9 mouse cellular contexts compared by ENCODE assay signal in the genomic region with DNA sequence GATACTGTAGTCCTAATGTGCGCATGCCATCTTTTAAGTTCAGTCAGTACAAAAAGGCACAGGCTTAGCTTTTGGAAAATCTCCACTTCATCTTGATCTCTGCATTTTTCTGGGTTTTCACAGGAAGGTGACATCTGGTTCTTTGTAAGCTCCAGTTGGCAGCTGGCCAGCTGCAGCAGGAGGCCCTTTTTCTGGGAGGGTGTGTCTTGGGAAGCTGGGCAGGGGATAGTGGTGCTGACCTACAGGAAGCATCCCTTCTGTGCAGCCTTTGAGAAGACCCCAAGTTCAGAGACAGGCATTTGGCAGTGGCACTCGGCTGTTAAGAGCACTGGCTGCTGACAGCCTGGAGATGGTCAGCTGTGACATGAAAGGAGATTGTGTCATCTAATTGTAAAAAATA. TPM values are rescaled to one million over a fixed set of nuclear protein-coding genes. Genes with fewer than 3 reads are reported as not detected.
DNase-seq lines count a peak whose midpoint lies in the region; ATAC-seq lines count a peak whose summit lies in the region.
"Had no signal": no experiment of that assay in that cellular context is flagged by ENCODE, and none has a peak within 500 bp of the region (broad histone marks: within the 10 kb centered on the region; RNA-seq: fewer than 3 reads in every experiment).

No protein-coding gene starts in this region.

- H3K27ac ChIP-seq in kidney, embryonic 15.5 days, result 0 out of 2 replicates have a peak overlapping the region, but pooled peaks have one; percentile 13
- H3K27ac ChIP-seq in kidney, embryonic 14.5 days (ENCODE audit: low read depth, low read length), result no peak overlapping the region
- peak overlapping the region; percentile 54; the same call in 1 of the 2 replicates for H3K27ac ChIP-seq in hindbrain, embryonic 16.5 days (ENCODE audit: low read depth, low read length)

- DNase-seq in MN1 (ENCODE audit: low spot score), result peak; percentile 63
- peak; percentile 71 for DNase-seq in adipocyte (ENCODE audit: low spot score)
- DNase-seq in left cerebral cortex, postnatal 36 days (ENCODE audit: low spot score in 2 of 2), result no peak
- no peak for DNase-seq in gastrocnemius, postnatal 10 days
- no peak for DNase-seq in gastrocnemius, postnatal 25 days

- peaks cover 5% of the 10 kb centered on the region; the same call in 1 of the 2 replicates for H3K27me3 ChIP-seq in kidney, embryonic 15.5 days
- H3K27me3 ChIP-seq in kidney, embryonic 14.5 days (ENCODE audit: control insufficient read depth, insufficient read depth, low read length), result no peaks in the 10 kb centered on the region
- no peaks in the 10 kb centered on the region for H3K27me3 ChIP-seq in hindbrain, embryonic 16.5 days (replicated peaks; ENCODE audit: control insufficient read depth, insufficient read depth, low read length)

- 46% methylated on average over 2 of the region's 2 CpGs for WGBS in kidney, embryonic 15.5 days
- WGBS in kidney, embryonic 14.5 days, result 51% methylated on average over 2 of the region's 2 CpGs
- 42% methylated on average over 2 of the region's 2 CpGs for WGBS in hindbrain, embryonic 16.5 days

- ATAC-seq in kidney, embryonic 15.5 days (replicated peaks; ENCODE audit: low FRiP score), result no peak
- no peak for ATAC-seq in kidney, embryonic 14.5 days (ENCODE audit: low FRiP score, low TSS enrichment)
- ATAC-seq in hindbrain, embryonic 16.5 days, result 0 out of 2 replicates have a peak, but pooled peaks have one; percentile 45

- H3K36me3 ChIP-seq in kidney, embryonic 15.5 days, result no peaks in the 10 kb centered on the region
- H3K36me3 ChIP-seq in kidney, embryonic 14.5 days (ENCODE audit: control insufficient read depth, insufficient read depth, low read length), result no peaks in the 10 kb centered on the region
- H3K36me3 ChIP-seq in hindbrain, embryonic 16.5 days (ENCODE audit: control insufficient read depth, insufficient read depth, low read length), result no peaks in the 10 kb centered on the region
- H3K36me3 ChIP-seq: heart, embryonic 12.5 days had no signal

- peaks cover 20% of the 10 kb centered on the region for H3K4me1 ChIP-seq in kidney, embryonic 15.5 days
- H3K4me1 ChIP-seq in kidney, embryonic 14.5 days (ENCODE audit: control insufficient read depth, insufficient read depth, low read length), result peaks cover 4% of the 10 kb centered on the region
- peaks cover 10% of the 10 kb centered on the region for H3K4me1 ChIP-seq in hindbrain, embryonic 16.5 days (ENCODE audit: control insufficient read depth, insufficient read depth, low read depth, low read length)

- no peak overlapping the region for H3K4me3 ChIP-seq in kidney, embryonic 15.5 days (replicated peaks)
- H3K4me3 ChIP-seq in kidney, embryonic 14.5 days (ENCODE audit: low read length), result no peak overlapping the region
- no peak overlapping the region for H3K4me3 ChIP-seq in hindbrain, embryonic 16.5 days (ENCODE audit: low read length)
- H3K4me3 ChIP-seq: heart, embryonic 12.5 days had no signal

- H3K9me3 ChIP-seq in kidney, embryonic 15.5 days (replicated peaks), result no peaks in the 10 kb centered on the region
- no peaks in the 10 kb centered on the region for H3K9me3 ChIP-seq in kidney, embryonic 14.5 days (ENCODE audit: control insufficient read depth, low read length)
- no peaks in the 10 kb centered on the region for H3K9me3 ChIP-seq in hindbrain, embryonic 16.5 days (ENCODE audit: control insufficient read depth, low read length)
- H3K9me3 ChIP-seq: heart, embryonic 12.5 days had no signal

- no peak overlapping the region for H3K9ac ChIP-seq in kidney, embryonic 15.5 days
- H3K9ac ChIP-seq in kidney, embryonic 14.5 days (ENCODE audit: low read depth, low read length), result no peak overlapping the region
- H3K9ac ChIP-seq in hindbrain, embryonic 16.5 days (ENCODE audit: low read depth, low read length), result no peak overlapping the region
- H3K9ac ChIP-seq: heart, embryonic 12.5 days had no signal

- H3K4me2 ChIP-seq in kidney, embryonic 15.5 days, result no peak overlapping the region
- H3K4me2 ChIP-seq in kidney, embryonic 14.5 days (replicated peaks; ENCODE audit: low read depth, low read length), result no peak overlapping the region
- no peak overlapping the region for H3K4me2 ChIP-seq in hindbrain, embryonic 16.5 days (ENCODE audit: low read length)
- H3K4me2 ChIP-seq: heart, embryonic 12.5 days had no signal

- intact Hi-C loops in left cerebral cortex, postnatal 36 days (cut with DNase I), result no loop called here

RNA-seq across cellular contexts. Expression of gene Pcx, which starts 5.5 kb away (rescaled TPM):
- 30.4 and 35.2 TPM in 2 replicates for polyA plus RNA-seq in kidney, embryonic 15.5 days (2015; fragmentation: Nextera tagmentation; extraction: Ambion mirVana)
- polyA plus RNA-seq in kidney, embryonic 14.5 days (2014; fragmentation: Nextera tagmentation; extraction: Ambion mirVana), result 10.0 and 16.7 TPM in 2 replicates
- 52.5 and 53.2 TPM in 2 replicates for polyA plus RNA-seq in hindbrain, embryonic 16.5 days (2015; fragmentation: Nextera tagmentation; extraction: Ambion mirVana)
- total RNA-seq in left cerebral cortex, postnatal 36 days (2021), result 10 to 100 TPM; 73.3 TPM
- 10 to 100 TPM; 12.7 to 18.1 TPM for total RNA-seq in gastrocnemius, postnatal 10 days (2021)
- total RNA-seq in gastrocnemius, postnatal 25 days (2021), result 10 to 100 TPM; 44.6 to 59.3 TPM

RNA-seq across cellular contexts. Expression of gene 2010003K11Rik, which starts 17.4 kb away (rescaled TPM):
- 0.28 TPM in 1 of 2 replicates, not detected in the other for polyA plus RNA-seq in kidney, embryonic 15.5 days (2015; fragmentation: Nextera tagmentation; extraction: Ambion mirVana)
- polyA plus RNA-seq in kidney, embryonic 14.5 days (2014; fragmentation: Nextera tagmentation; extraction: Ambion mirVana), result not detected in 2 replicates
- not detected in 2 replicates for polyA plus RNA-seq in hindbrain, embryonic 16.5 days (2015; fragmentation: Nextera tagmentation; extraction: Ambion mirVana)
- not detected for total RNA-seq in left cerebral cortex, postnatal 36 days (2021)
- not detected for total RNA-seq in gastrocnemius, postnatal 10 days (2021)
- total RNA-seq in gastrocnemius, postnatal 25 days (2021), result under 1 TPM in 1 of 2 experiments, not detected in 1; 0.99 TPM
- polyA plus RNA-seq: heart, embryonic 12.5 days had no signal

RNA-seq across cellular contexts. Expression of gene Syt12, which starts 38.5 kb away (rescaled TPM):
- 2.7 and 2.9 TPM in 2 replicates for polyA plus RNA-seq in kidney, embryonic 15.5 days (2015; fragmentation: Nextera tagmentation; extraction: Ambion mirVana)
- polyA plus RNA-seq in kidney, embryonic 14.5 days (2014; fragmentation: Nextera tagmentation; extraction: Ambion mirVana), result 2.2 and 2.4 TPM in 2 replicates
- 8.4 and 9.0 TPM in 2 replicates for polyA plus RNA-seq in hindbrain, embryonic 16.5 days (2015; fragmentation: Nextera tagmentation; extraction: Ambion mirVana)
- total RNA-seq in left cerebral cortex, postnatal 36 days (2021), result 10 to 100 TPM; 35.2 to 38.8 TPM
- 1 to 10 TPM; 1.2 to 1.7 TPM for total RNA-seq in gastrocnemius, postnatal 10 days (2021)
- 1 to 10 TPM; 6.5 to 8.5 TPM for total RNA-seq in gastrocnemius, postnatal 25 days (2021)

Comparison
In these comparisons a context has a peak if more than half of its experiments do, and no peak if none do; other contexts are left out.
1. DNase-seq: peak in MN1 (single experiment) and adipocyte (single experiment); none in left cerebral cortex, postnatal 36 days (0 of 2), gastrocnemius, postnatal 10 days (single experiment) and gastrocnemius, postnatal 25 days (single experiment).